Mouse (Mus musculus): ENCODE measurements at regions not wholly inside any gene's neighbourhood (a gene's known extent, or its start where the extent isn't known, plus 50 kb on each side); places are given as distances from the start of the nearest gene placed in this dataset.

DNA sequence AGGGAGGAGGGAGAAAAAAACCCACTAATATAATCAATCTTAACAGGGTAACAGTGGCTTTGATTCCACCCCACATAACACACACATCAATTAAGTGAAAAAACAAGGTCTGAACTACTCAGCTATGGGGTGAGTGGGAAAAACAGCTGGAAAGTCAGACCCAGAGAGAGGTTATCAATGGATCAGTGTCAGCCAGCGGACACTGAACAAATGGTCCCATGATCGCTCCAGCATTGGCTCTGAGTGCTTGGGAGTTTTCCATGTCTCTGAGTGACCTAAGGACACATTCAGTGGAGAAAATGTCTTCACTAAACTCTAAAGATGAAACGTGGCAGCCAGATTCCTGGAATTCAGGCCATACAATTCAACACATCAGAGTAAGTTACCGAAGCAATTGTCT is 281.9 kb downstream of the Epha4 start:
- Histone ChIP-seq H3K9me3 (replicated peaks; ENCODE audit: control insufficient read depth, low read length) (no peaks in the 10 kb centered on the region; the same call in 1 of the 2 replicates), H3K27ac (ENCODE audit: low read length) (no peak overlapping the region), H3K36me3 (ENCODE audit: control insufficient read depth, insufficient read depth) (no peaks in the 10 kb centered on the region), H3K4me2 (ENCODE audit: low read depth, low read length) (no peak overlapping the region), H3K27me3 (ENCODE audit: control insufficient read depth, insufficient read depth, low read length) (no peaks in the 10 kb centered on the region), H3K4me1 (ENCODE audit: control insufficient read depth, insufficient read depth, low read length) (no peaks in the 10 kb centered on the region), H3K9ac (ENCODE audit: low read length) (no peak overlapping the region), H3K4me3 (ENCODE audit: low read length) (no peak overlapping the region)
- 66% methylated on average over 4 of the region's 4 CpGs for WGBS
- no peak; the same call in 1 of the 2 replicates for ATAC-seq (replicated peaks; ENCODE audit: extremely low read depth, insufficient read depth, low FRiP score)

DNA sequence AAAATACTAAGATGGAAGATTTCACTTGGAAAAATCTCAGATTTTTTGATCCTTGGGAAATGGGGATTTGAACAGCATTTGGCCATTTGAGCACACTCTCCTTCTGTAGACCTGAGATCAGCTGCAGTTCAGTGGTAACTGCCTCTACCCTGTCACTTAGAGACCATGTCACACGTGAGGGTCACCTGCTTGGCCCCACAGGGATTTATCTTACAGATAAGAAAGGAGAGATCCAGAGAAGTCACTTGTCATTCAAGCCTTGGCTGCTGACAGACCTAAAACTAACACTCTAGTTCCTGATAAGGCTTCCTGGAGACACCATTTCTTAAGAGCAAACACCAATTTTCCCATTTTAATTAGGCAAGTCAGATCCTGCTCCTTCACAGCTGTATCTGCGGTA is 270.2 kb downstream of the Epha4 start:
- Histone ChIP-seq H3K9ac (ENCODE audit: low read length) (no peak overlapping the region), H3K4me2 (ENCODE audit: low read depth, low read length) (no peak overlapping the region), H3K4me1 (ENCODE audit: control insufficient read depth, insufficient read depth, low read length) (peaks cover 8% of the 10 kb centered on the region; the same call in 1 of the 2 replicates), H3K36me3 (ENCODE audit: control insufficient read depth, insufficient read depth) (no peaks in the 10 kb centered on the region), H3K27me3 (ENCODE audit: control insufficient read depth, insufficient read depth, low read length) (no peaks in the 10 kb centered on the region), H3K9me3 (replicated peaks; ENCODE audit: control insufficient read depth, low read length) (no peaks in the 10 kb centered on the region), H3K27ac (ENCODE audit: low read length) (no peak overlapping the region), H3K4me3 (ENCODE audit: low read length) (no peak overlapping the region)
- ATAC-seq (replicated peaks; ENCODE audit: extremely low read depth, insufficient read depth, low FRiP score), result no peak
- 8% methylated on average over 2 of the region's 2 CpGs for WGBS

GRCm38 (mm10) chr1:77246047-77246446 is 268.8 kb downstream of the Epha4 start:
- peaks cover 8% of the 10 kb centered on the region; the same call in 1 of the 2 replicates for H3K4me1 ChIP-seq (ENCODE audit: control insufficient read depth, insufficient read depth, low read length)
- no peak overlapping the region for H3K4me2 ChIP-seq (ENCODE audit: low read depth, low read length)
- H3K9me3 ChIP-seq (replicated peaks; ENCODE audit: control insufficient read depth, low read length), result no peaks in the 10 kb centered on the region
- H3K9ac ChIP-seq (ENCODE audit: low read length), result no peak overlapping the region
- no peaks in the 10 kb centered on the region for H3K36me3 ChIP-seq (ENCODE audit: control insufficient read depth, insufficient read depth)
- ATAC-seq (replicated peaks; ENCODE audit: extremely low read depth, insufficient read depth, low FRiP score), result no peak
- no peaks in the 10 kb centered on the region for H3K27me3 ChIP-seq (ENCODE audit: control insufficient read depth, insufficient read depth, low read length)
- 93% methylated on average over 3 of the region's 3 CpGs for WGBS
- no peak overlapping the region for H3K27ac ChIP-seq (ENCODE audit: low read length)
- no peak overlapping the region for H3K4me3 ChIP-seq (ENCODE audit: low read length)

GRCm38 (mm10) chr1:77254276-77254675 is 260.6 kb downstream of the Epha4 start:
- Histone ChIP-seq H3K27ac (ENCODE audit: low read length) (no peak overlapping the region), H3K36me3 (ENCODE audit: control insufficient read depth, insufficient read depth) (no peaks in the 10 kb centered on the region), H3K4me3 (ENCODE audit: low read length) (no peak overlapping the region), H3K9ac (ENCODE audit: low read length) (no peak overlapping the region), H3K9me3 (replicated peaks; ENCODE audit: control insufficient read depth, low read length) (no peaks in the 10 kb centered on the region), H3K27me3 (ENCODE audit: control insufficient read depth, insufficient read depth, low read length) (no peaks in the 10 kb centered on the region), H3K4me1 (ENCODE audit: control insufficient read depth, insufficient read depth, low read length) (no peaks in the 10 kb centered on the region), H3K4me2 (ENCODE audit: low read depth, low read length) (no peak overlapping the region)
- 77% methylated on average over 6 of the region's 6 CpGs for WGBS
- ATAC-seq (replicated peaks; ENCODE audit: extremely low read depth, insufficient read depth, low FRiP score), result no peak

DNA sequence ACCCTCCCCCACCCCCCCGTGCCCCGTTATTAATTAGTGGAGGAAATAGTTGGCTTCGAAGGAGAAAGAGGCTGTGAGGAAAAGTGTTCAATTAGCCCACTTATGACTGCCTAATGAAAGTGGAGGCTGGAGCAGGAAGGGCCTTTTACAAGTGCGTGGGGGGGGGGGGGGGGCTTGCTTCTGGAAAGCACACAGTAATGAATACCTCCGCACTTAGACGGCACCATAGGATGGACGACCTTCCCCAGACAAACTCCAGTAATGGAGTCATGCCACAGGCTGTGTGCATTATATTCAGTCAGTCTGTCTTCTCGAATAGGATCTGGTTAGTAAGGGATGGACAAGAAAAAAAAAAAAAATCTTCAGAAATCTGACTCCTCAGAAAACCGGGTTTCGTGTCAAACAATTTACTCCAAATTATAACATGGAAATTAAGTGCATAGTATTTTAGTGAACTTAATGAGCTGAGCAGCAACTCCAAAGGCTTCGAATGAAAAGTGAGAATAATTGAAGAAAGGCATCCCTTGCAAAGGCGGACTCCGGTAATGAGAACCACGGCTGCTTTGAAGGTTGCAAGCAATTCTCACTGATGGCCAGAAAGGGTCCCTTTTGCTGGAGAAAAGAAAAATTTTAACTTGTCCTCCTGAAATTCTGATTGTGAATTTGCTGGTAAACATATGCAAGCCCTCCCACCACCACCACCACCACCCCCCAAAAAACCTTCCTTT is 258.6 kb downstream of the Epha4 start:
- Histone ChIP-seq H3K27me3 (ENCODE audit: control insufficient read depth, insufficient read depth, low read length) (no peaks in the 10 kb centered on the region), H3K27ac (ENCODE audit: low read length) (no peak overlapping the region), H3K4me1 (ENCODE audit: control insufficient read depth, insufficient read depth, low read length) (no peaks in the 10 kb centered on the region), H3K36me3 (ENCODE audit: control insufficient read depth, insufficient read depth) (no peaks in the 10 kb centered on the region), H3K4me2 (ENCODE audit: low read depth, low read length) (no peak overlapping the region), H3K9ac (ENCODE audit: low read length) (no peak overlapping the region), H3K4me3 (ENCODE audit: low read length) (no peak overlapping the region), H3K9me3 (replicated peaks; ENCODE audit: control insufficient read depth, low read length) (no peaks in the 10 kb centered on the region)
- no peak for ATAC-seq (replicated peaks; ENCODE audit: extremely low read depth, insufficient read depth, low FRiP score)
- WGBS, result 78% methylated on average over 14 of the region's 14 CpGs

DNA sequence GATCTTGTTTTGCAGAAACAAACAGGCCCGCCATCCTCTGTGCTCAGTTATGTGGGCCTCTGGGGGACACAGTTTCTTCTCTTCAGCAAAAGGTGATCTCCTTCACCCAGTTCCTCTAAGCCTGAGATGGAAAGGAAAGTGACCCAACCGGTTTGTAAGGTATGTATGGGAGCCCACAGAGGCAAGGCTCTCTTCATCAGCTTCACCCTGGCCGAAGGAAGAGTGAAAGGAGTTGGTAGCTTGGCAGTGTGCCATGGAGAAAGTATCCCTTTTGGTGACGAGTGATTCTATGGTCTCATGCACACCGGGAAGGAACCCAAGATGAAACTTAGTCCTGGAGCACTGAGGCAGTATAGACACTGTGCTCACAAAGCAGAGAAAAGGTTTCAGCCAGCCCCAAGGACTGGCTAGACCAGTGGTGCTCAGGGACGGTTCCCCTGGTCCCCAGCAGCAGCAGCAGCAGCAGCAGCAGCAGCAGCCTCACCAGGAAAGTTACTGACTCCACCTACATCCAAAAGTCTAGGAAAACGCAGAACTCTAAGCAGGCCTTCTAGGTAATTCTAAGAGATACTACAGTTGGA is 256.1 kb downstream of the Epha4 start:
- no peaks in the 10 kb centered on the region for H3K36me3 ChIP-seq (ENCODE audit: control insufficient read depth, insufficient read depth)
- H3K27ac ChIP-seq (ENCODE audit: low read length), result no peak overlapping the region
- H3K9me3 ChIP-seq (replicated peaks; ENCODE audit: control insufficient read depth, low read length), result no peaks in the 10 kb centered on the region
- H3K4me3 ChIP-seq (ENCODE audit: low read length), result no peak overlapping the region
- H3K4me2 ChIP-seq (ENCODE audit: low read depth, low read length), result no peak overlapping the region
- no peaks in the 10 kb centered on the region for H3K4me1 ChIP-seq (ENCODE audit: control insufficient read depth, insufficient read depth, low read length)
- no peak for ATAC-seq (replicated peaks; ENCODE audit: extremely low read depth, insufficient read depth, low FRiP score)
- H3K27me3 ChIP-seq (ENCODE audit: control insufficient read depth, insufficient read depth, low read length), result no peaks in the 10 kb centered on the region
- H3K9ac ChIP-seq (ENCODE audit: low read length), result no peak overlapping the region
- 56% methylated on average over 7 of the region's 7 CpGs for WGBS

- no peak for ATAC-seq (replicated peaks; ENCODE audit: extremely low read depth, insufficient read depth, low FRiP score)
Measured at GRCm38 (mm10) chr1:77259789-77260188, 255.1 kb downstream of the Epha4 start.

GRCm38 (mm10) chr1:77261678-77262077 is 253.2 kb downstream of the Epha4 start:
- no peaks in the 10 kb centered on the region for H3K4me1 ChIP-seq (ENCODE audit: control insufficient read depth, insufficient read depth, low read length)
- no peak overlapping the region for H3K27ac ChIP-seq (ENCODE audit: low read length)
- 87% methylated on average over 4 of the region's 4 CpGs for WGBS
- no peak for ATAC-seq (replicated peaks; ENCODE audit: extremely low read depth, insufficient read depth, low FRiP score)
- H3K27me3 ChIP-seq (ENCODE audit: control insufficient read depth, insufficient read depth, low read length), result no peaks in the 10 kb centered on the region
- no peak overlapping the region for H3K4me2 ChIP-seq (ENCODE audit: low read depth, low read length)
- no peak overlapping the region for H3K9ac ChIP-seq (ENCODE audit: low read length)
- no peaks in the 10 kb centered on the region for H3K36me3 ChIP-seq (ENCODE audit: control insufficient read depth, insufficient read depth)
- no peak overlapping the region for H3K4me3 ChIP-seq (ENCODE audit: low read length)
- no peaks in the 10 kb centered on the region for H3K9me3 ChIP-seq (replicated peaks; ENCODE audit: control insufficient read depth, low read length)

More at GRCm38 (mm10) chr1:77259789-77260188, 255.1 kb downstream of the Epha4 start:
- no peak overlapping the region for H3K9ac ChIP-seq (ENCODE audit: low read length)
- H3K4me3 ChIP-seq (ENCODE audit: low read length), result no peak overlapping the region
- 69% methylated on average over 11 of the region's 11 CpGs for WGBS
- no peaks in the 10 kb centered on the region for H3K36me3 ChIP-seq (ENCODE audit: control insufficient read depth, insufficient read depth)
- H3K4me2 ChIP-seq (ENCODE audit: low read depth, low read length), result no peak overlapping the region
- H3K27me3 ChIP-seq (ENCODE audit: control insufficient read depth, insufficient read depth, low read length), result no peaks in the 10 kb centered on the region
- no peaks in the 10 kb centered on the region for H3K9me3 ChIP-seq (replicated peaks; ENCODE audit: control insufficient read depth, low read length)
- no peak overlapping the region for H3K27ac ChIP-seq (ENCODE audit: low read length)
- no peaks in the 10 kb centered on the region for H3K4me1 ChIP-seq (ENCODE audit: control insufficient read depth, insufficient read depth, low read length)

DNA sequence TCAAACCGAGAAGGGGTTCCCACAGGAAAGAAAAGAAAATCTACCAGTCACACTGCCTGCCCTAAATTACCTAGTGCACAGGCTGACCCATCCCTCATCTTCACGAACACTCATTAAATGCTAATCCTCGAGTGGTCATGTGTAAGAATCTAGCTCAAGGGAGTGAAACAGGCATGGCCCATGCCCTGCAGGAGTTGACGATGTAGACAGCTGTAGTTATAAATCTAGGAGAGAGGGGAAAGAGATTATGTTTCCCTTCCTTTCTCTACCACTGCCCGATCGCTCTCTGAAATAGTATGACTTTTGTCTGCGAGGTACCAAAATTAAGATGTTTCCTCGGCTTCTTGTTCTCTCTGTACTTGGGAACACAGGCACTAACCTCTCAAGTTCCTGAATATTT is 249.2 kb downstream of the Epha4 start:
- Histone ChIP-seq H3K36me3 (ENCODE audit: control insufficient read depth, insufficient read depth) (no peaks in the 10 kb centered on the region), H3K4me3 (ENCODE audit: low read length) (no peak overlapping the region), H3K27me3 (ENCODE audit: control insufficient read depth, insufficient read depth, low read length) (no peaks in the 10 kb centered on the region), H3K4me2 (ENCODE audit: low read depth, low read length) (no peak overlapping the region), H3K9me3 (replicated peaks; ENCODE audit: control insufficient read depth, low read length) (no peaks in the 10 kb centered on the region), H3K9ac (ENCODE audit: low read length) (no peak overlapping the region), H3K4me1 (ENCODE audit: control insufficient read depth, insufficient read depth, low read length) (no peaks in the 10 kb centered on the region), H3K27ac (ENCODE audit: low read length) (no peak overlapping the region)
- WGBS, result 77% methylated on average over 8 of the region's 8 CpGs
- no peak for ATAC-seq (replicated peaks; ENCODE audit: extremely low read depth, insufficient read depth, low FRiP score)
